8 mouse cellular contexts compared by ENCODE assay signal in the genomic region with DNA sequence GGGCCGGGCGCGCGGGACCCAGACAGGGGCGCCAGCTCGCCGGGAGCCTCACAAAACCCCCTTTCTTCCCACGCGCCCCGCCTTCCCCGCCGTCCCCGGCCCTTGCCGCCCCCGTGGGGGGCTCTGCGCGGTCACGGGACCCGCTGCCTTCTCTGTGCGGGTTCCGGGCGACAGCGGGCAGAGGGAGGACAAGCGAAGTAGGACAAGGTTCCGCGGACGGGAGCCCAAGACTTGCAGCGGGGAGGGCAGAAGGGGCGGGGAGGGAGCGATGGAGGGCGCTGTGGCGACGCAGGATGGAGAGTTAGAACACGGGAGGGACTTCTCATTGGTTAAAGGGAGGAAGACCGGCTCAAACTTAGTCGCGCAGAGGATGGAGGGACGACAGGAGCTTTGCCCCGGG. TPM values are rescaled to one million over a fixed set of nuclear protein-coding genes. Genes with fewer than 3 reads are reported as not detected.
DNase-seq lines count a peak whose midpoint lies in the region; ATAC-seq and TF ChIP-seq lines count a peak whose summit lies in the region.

A gene (minus strand): TSS at position 50 of the 400 bp plus-strand sequence.

- DNase-seq in lung, embryonic 14.5 days: no peak
- DNase-seq in lung, postnatal 4 days: no peak
- peak; percentile 84 for DNase-seq in brain, adult 2 months (ENCODE audit: low read depth, low spot score)
- DNase-seq in urinary bladder, postnatal 14 days (ENCODE audit: low spot score): no peak
- DNase-seq in urinary bladder, postnatal 4 days (ENCODE audit: low spot score in 2 of 2): no peak

- peak within 1 kb of the TSS; percentile 37 for H3K4me3 ChIP-seq in lung, embryonic 14.5 days (ENCODE audit: low read depth, low read length)
- H3K4me3 ChIP-seq in forebrain, embryonic 15.5 days: peak within 1 kb of the TSS; percentile 41
- peak within 1 kb of the TSS; percentile 48 for H3K4me3 ChIP-seq in limb, embryonic 12.5 days (replicated peaks)
- H3K4me3 ChIP-seq in stomach, embryonic 14.5 days (ENCODE audit: low read depth, low read length): peak within 1 kb of the TSS; percentile 32

- peak within 1 kb of the TSS; percentile 23; the same call in 1 of the 2 replicates for H3K9ac ChIP-seq in lung, embryonic 14.5 days
- peak within 1 kb of the TSS; percentile 42 for H3K9ac ChIP-seq in forebrain, embryonic 15.5 days (replicated peaks)
- H3K9ac ChIP-seq in limb, embryonic 12.5 days (replicated peaks): peak within 1 kb of the TSS; percentile 34
- no peak within 1 kb of the TSS for H3K9ac ChIP-seq in stomach, embryonic 14.5 days (replicated peaks; ENCODE audit: low read depth, low read length)

- no peak for TF ChIP-seq CTCF in lung, embryonic 14.5 days (IDR thresholded peaks at IDR 0.05; ENCODE audit: low read depth)

- 1% methylated on average over 39 of the region's 39 CpGs for WGBS in lung, embryonic 14.5 days
- under 1% methylated on average over 39 of the region's 39 CpGs for WGBS in forebrain, embryonic 15.5 days
- 1% methylated on average over 39 of the region's 39 CpGs for WGBS in limb, embryonic 12.5 days
- under 1% methylated on average over 39 of the region's 39 CpGs for WGBS in stomach, embryonic 14.5 days

- no peaks in the 10 kb centered on the region for H3K9me3 ChIP-seq in lung, embryonic 14.5 days (ENCODE audit: low read depth, low read length)
- H3K9me3 ChIP-seq in forebrain, embryonic 15.5 days: no peaks in the 10 kb centered on the region
- peaks cover 7% of the 10 kb centered on the region for H3K9me3 ChIP-seq in limb, embryonic 12.5 days
- no peaks in the 10 kb centered on the region for H3K9me3 ChIP-seq in stomach, embryonic 14.5 days (ENCODE audit: control insufficient read depth, low read depth, low read length)

- peaks cover 87% of the 10 kb centered on the region for H3K27me3 ChIP-seq in lung, embryonic 14.5 days (ENCODE audit: insufficient read depth, low read length)
- H3K27me3 ChIP-seq in forebrain, embryonic 15.5 days: peaks cover 78% of the 10 kb centered on the region
- peaks cover 100% of the 10 kb centered on the region for H3K27me3 ChIP-seq in limb, embryonic 12.5 days
- peaks cover 77% of the 10 kb centered on the region for H3K27me3 ChIP-seq in stomach, embryonic 14.5 days (ENCODE audit: control insufficient read depth, insufficient read depth, low read length)

- no peaks in the 10 kb centered on the region for H3K36me3 ChIP-seq in lung, embryonic 14.5 days (ENCODE audit: insufficient read depth)
- no peaks in the 10 kb centered on the region for H3K36me3 ChIP-seq in forebrain, embryonic 15.5 days
- H3K36me3 ChIP-seq in limb, embryonic 12.5 days: no peaks in the 10 kb centered on the region
- no peaks in the 10 kb centered on the region for H3K36me3 ChIP-seq in stomach, embryonic 14.5 days (ENCODE audit: control insufficient read depth, insufficient read depth, low read length)

- no peak within 1 kb of the TSS for H3K27ac ChIP-seq in lung, embryonic 14.5 days (ENCODE audit: low read depth)
- H3K27ac ChIP-seq in forebrain, embryonic 15.5 days (replicated peaks): peak within 1 kb of the TSS; percentile 65
- no peak within 1 kb of the TSS for H3K27ac ChIP-seq in limb, embryonic 12.5 days
- H3K27ac ChIP-seq in stomach, embryonic 14.5 days (ENCODE audit: low read length): no peak within 1 kb of the TSS

- peak within 1 kb of the TSS; percentile 67 for H3K4me2 ChIP-seq in lung, embryonic 14.5 days
- H3K4me2 ChIP-seq in forebrain, embryonic 15.5 days (replicated peaks): peak within 1 kb of the TSS; percentile 71
- H3K4me2 ChIP-seq in limb, embryonic 12.5 days: peak within 1 kb of the TSS; percentile 76
- peak within 1 kb of the TSS; percentile 59 for H3K4me2 ChIP-seq in stomach, embryonic 14.5 days (replicated peaks; ENCODE audit: low read depth, low read length)

- no peaks in the 10 kb centered on the region for H3K4me1 ChIP-seq in lung, embryonic 14.5 days (ENCODE audit: insufficient read depth)
- peaks cover 58% of the 10 kb centered on the region for H3K4me1 ChIP-seq in forebrain, embryonic 15.5 days
- H3K4me1 ChIP-seq in limb, embryonic 12.5 days (replicated peaks): peaks cover 23% of the 10 kb centered on the region
- H3K4me1 ChIP-seq in stomach, embryonic 14.5 days (ENCODE audit: control insufficient read depth, insufficient read depth, low read length): no peaks in the 10 kb centered on the region

- no peak for ATAC-seq in lung, embryonic 14.5 days (ENCODE audit: insufficient read depth)
- no peak; the same call in 1 of the 2 replicates for ATAC-seq in forebrain, embryonic 15.5 days (replicated peaks)
- no peak for ATAC-seq in limb, embryonic 12.5 days (ENCODE audit: insufficient number of reproducible peaks, insufficient read depth, low FRiP score, low TSS enrichment, low read depth)
- no peak for ATAC-seq in stomach, embryonic 14.5 days (ENCODE audit: insufficient number of reproducible peaks, insufficient read depth, low FRiP score, low read depth)

RNA-seq across cellular contexts. Expression of the gene that starts here (rescaled TPM):
- polyA plus RNA-seq in lung, embryonic 14.5 days (2014; fragmentation: Nextera tagmentation; extraction: Ambion mirVana): not detected in 2 replicates
- 26.6 and 27.2 TPM in 2 replicates for polyA plus RNA-seq in forebrain, embryonic 15.5 days (2015; fragmentation: Nextera tagmentation; extraction: Ambion mirVana)
- 0.13 and 0.65 TPM in 2 replicates for polyA plus RNA-seq in limb, embryonic 12.5 days (2016; fragmentation: Nextera tagmentation; extraction: Ambion mirVana)
- 0.10 and 0.27 TPM in 2 replicates for polyA plus RNA-seq in stomach, embryonic 14.5 days (2014; fragmentation: Nextera tagmentation; extraction: Ambion mirVana)

Comparison
In these comparisons a context has a peak if more than half of its experiments do, and no peak if none do; other contexts are left out.
1. RNA of the gene that starts here (polyA plus RNA-seq): 26.6 to 27.2 TPM in forebrain, embryonic 15.5 days; 0.10 to 0.27 TPM in stomach, embryonic 14.5 days, 0.13 to 0.65 TPM in limb, embryonic 12.5 days and not detected in lung, embryonic 14.5 days; every median in the first group is over 10 times any median in the second.
2. Peak in every context shown above with its lines, with median percentiles within 50 percentile points of each other: H3K4me2 ChIP-seq and H3K4me3 ChIP-seq.